ENCODE assay signal across 8 mouse cellular contexts in the genomic region with DNA sequence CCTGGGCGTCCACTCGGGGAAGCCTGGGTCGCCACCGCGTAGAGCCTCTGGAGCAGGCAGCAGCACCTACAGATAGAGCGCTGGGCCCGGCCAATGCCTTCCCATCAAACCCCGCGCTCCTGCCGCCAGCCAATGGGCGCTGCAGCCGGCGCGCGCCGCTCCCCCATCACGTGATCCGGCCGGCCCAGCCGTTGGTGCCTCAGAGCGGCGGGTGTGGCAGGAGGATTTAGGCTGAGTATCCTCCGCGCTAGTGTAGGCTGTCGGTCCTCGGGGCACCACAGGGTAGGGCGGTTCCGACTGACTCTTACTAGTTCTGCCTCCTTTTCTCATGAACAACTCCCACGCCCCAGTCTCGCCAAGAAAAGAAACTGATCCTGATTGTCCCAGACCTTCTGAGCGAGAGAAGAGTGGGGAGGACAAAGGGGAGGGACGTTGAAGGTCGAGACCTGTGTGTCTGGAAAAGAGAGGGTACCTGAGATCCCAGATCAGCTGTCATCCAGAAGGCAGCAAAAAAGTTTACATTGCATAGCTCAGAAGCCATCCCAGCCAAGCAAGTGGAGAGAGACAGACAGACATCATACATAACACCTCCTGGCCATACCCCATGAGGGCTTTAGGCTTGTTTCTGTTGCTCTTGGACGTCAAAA. TPM values are rescaled to one million over a fixed set of nuclear protein-coding genes. Genes with fewer than 3 reads are reported as not detected.
A peak's percentile ranks its signal among the peaks of the same experiment; 100 is the strongest.
DNase-seq lines count a peak whose midpoint lies in the region; ATAC-seq and TF ChIP-seq lines count a peak whose summit lies in the region.

A gene (minus strand): TSS at position 593 of the 647 bp plus-strand sequence.

- DNase-seq in c-Kit-positive CD71-positive TER-119-positive erythroid progenitor cells, embryonic 14.5 days (ENCODE audit: low spot score), result peak; percentile 91
- DNase-seq in heart, postnatal 0 days (ENCODE audit: low spot score), result peak; percentile 94
- peak; percentile 92 for DNase-seq in layer of hippocampus, adult 11-12 months (ENCODE audit: low spot score)
- peak; percentile 92 to 94 for DNase-seq in lung, adult 18-20 months
- peak; percentile 94 for DNase-seq in testis, postnatal 14 days (ENCODE audit: low spot score)

- H3K4me2 ChIP-seq in forebrain, embryonic 12.5 days, result peak within 1 kb of the TSS; percentile 88
- peak within 1 kb of the TSS; percentile 97 for H3K4me2 ChIP-seq in heart, postnatal 0 days (ENCODE audit: low read depth, low read length)
- H3K4me2 ChIP-seq in neural tube, embryonic 15.5 days, result peak within 1 kb of the TSS; percentile 74

- ATAC-seq in forebrain, embryonic 12.5 days (ENCODE audit: low FRiP score), result peak; percentile 100
- peak; percentile 100 for ATAC-seq in heart, postnatal 0 days (ENCODE audit: insufficient read depth, low read depth)
- peak; percentile 99 for ATAC-seq in neural tube, embryonic 15.5 days (ENCODE audit: low FRiP score)

- H3K27ac ChIP-seq in forebrain, embryonic 12.5 days, result peak within 1 kb of the TSS; percentile 86
- H3K27ac ChIP-seq in heart, postnatal 0 days (ENCODE audit: low read depth), result peak within 1 kb of the TSS; percentile 83
- peak within 1 kb of the TSS; percentile 85 for H3K27ac ChIP-seq in neural tube, embryonic 15.5 days (replicated peaks)

- peak within 1 kb of the TSS; percentile 93 for H3K4me3 ChIP-seq in E14TG2a.4 (replicated peaks; ENCODE audit: low read length)
- peak within 1 kb of the TSS; percentile 86 for H3K4me3 ChIP-seq in forebrain, embryonic 12.5 days (replicated peaks)
- peak within 1 kb of the TSS; percentile 100 for H3K4me3 ChIP-seq in heart, postnatal 0 days (ENCODE audit: low read depth, low read length)
- peak within 1 kb of the TSS; percentile 100 for H3K4me3 ChIP-seq in neural tube, embryonic 15.5 days (replicated peaks)

- TF ChIP-seq CTCF in E14TG2a.4 (conservative IDR thresholded peaks at IDR 0.05; ENCODE audit: low read length), result no peak
- TF ChIP-seq CTCF in heart, postnatal 0 days (IDR thresholded peaks at IDR 0.05; ENCODE audit: low read depth), result no peak

- under 1% methylated on average over 33 of the region's 34 CpGs for WGBS in forebrain, embryonic 12.5 days
- under 1% methylated on average over 34 of the region's 34 CpGs for WGBS in heart, postnatal 0 days
- 0% methylated on average over 34 of the region's 34 CpGs for whole genome bisulfite sequencing in neural tube, embryonic 15.5 days

- no peak for TF ChIP-seq EP300 in heart, postnatal 0 days (IDR thresholded peaks at IDR 0.05; ENCODE audit: low read depth)

- H3K4me1 ChIP-seq in E14TG2a.4 (replicated peaks; ENCODE audit: low read depth, low read length), result peaks cover 13% of the 10 kb centered on the region
- H3K4me1 ChIP-seq in forebrain, embryonic 12.5 days, result peaks cover 14% of the 10 kb centered on the region
- 0 out of 2 replicates have a peak, but pooled peaks cover 4% of the 10 kb centered on the region for H3K4me1 ChIP-seq in heart, postnatal 0 days (ENCODE audit: control insufficient read depth, insufficient read depth)
- peaks cover 13% of the 10 kb centered on the region for H3K4me1 ChIP-seq in neural tube, embryonic 15.5 days

- no peaks in the 10 kb centered on the region for H3K27me3 ChIP-seq in E14TG2a.4 (ENCODE audit: insufficient read depth, low read length)
- no peaks in the 10 kb centered on the region for H3K27me3 ChIP-seq in forebrain, embryonic 12.5 days
- H3K27me3 ChIP-seq in heart, postnatal 0 days (ENCODE audit: control insufficient read depth, insufficient read depth, low read length), result no peaks in the 10 kb centered on the region
- no peaks in the 10 kb centered on the region for H3K27me3 ChIP-seq in neural tube, embryonic 15.5 days (replicated peaks)

- H3K9ac ChIP-seq in forebrain, embryonic 12.5 days, result peak within 1 kb of the TSS; percentile 91
- peak within 1 kb of the TSS; percentile 96 for H3K9ac ChIP-seq in heart, postnatal 0 days (replicated peaks; ENCODE audit: low read depth, low read length)
- H3K9ac ChIP-seq in neural tube, embryonic 15.5 days (replicated peaks), result peak within 1 kb of the TSS; percentile 83

- H3K36me3 ChIP-seq in E14TG2a.4 (ENCODE audit: insufficient read depth, low read length), result no peaks in the 10 kb centered on the region
- no peaks in the 10 kb centered on the region for H3K36me3 ChIP-seq in forebrain, embryonic 12.5 days (replicated peaks)
- no peaks in the 10 kb centered on the region for H3K36me3 ChIP-seq in heart, postnatal 0 days (replicated peaks; ENCODE audit: control insufficient read depth, insufficient read depth, low read length)
- no peaks in the 10 kb centered on the region for H3K36me3 ChIP-seq in neural tube, embryonic 15.5 days

- no peaks in the 10 kb centered on the region for H3K9me3 ChIP-seq in E14TG2a.4 (ENCODE audit: low read length)
- no peaks in the 10 kb centered on the region for H3K9me3 ChIP-seq in forebrain, embryonic 12.5 days
- H3K9me3 ChIP-seq in heart, postnatal 0 days (replicated peaks; ENCODE audit: control insufficient read depth, low read length), result no peaks in the 10 kb centered on the region
- H3K9me3 ChIP-seq in neural tube, embryonic 15.5 days (replicated peaks), result no peaks in the 10 kb centered on the region

RNA-seq across cellular contexts. Expression of the gene that starts here (rescaled TPM):
- polyA plus RNA-seq in forebrain, embryonic 12.5 days (2016; fragmentation: Nextera tagmentation; extraction: Ambion mirVana), result 55.0 and 57.4 TPM in 2 replicates
- total RNA-seq in heart, postnatal 0 days (2014; rRNA removed; ENCODE audit: low replicate concordance), result 9.0 and 13.9 TPM in 2 replicates
- 12.3 and 12.6 TPM in 2 replicates for polyA plus RNA-seq in heart, postnatal 0 days (2015; fragmentation: Nextera tagmentation; extraction: Ambion mirVana)
- polyA plus RNA-seq in neural tube, embryonic 15.5 days (2015; fragmentation: Nextera tagmentation; extraction: Ambion mirVana), result 39.6 and 43.4 TPM in 2 replicates

Comparison
In these comparisons a context has a peak if more than half of its experiments do, and no peak if none do; other contexts are left out.
1. Peak in every context shown above with its lines: DNase-seq, ATAC-seq, H3K4me3 ChIP-seq and H3K27ac ChIP-seq.